Mouse (Mus musculus) brain, adult 2 months (tissue): ENCODE measurements around the gene Lsm2.
"Not testable (repeated sequence)": the region's sequence is repeated elsewhere in the genome, so short reads cannot be mapped to it uniquely, and the experiment has no call there.

ENCODE experiments used
- DNase-seq: peaks from one replicate; pipeline ENCODE4 v3.0.0; 2011; ENCODE audit warnings: low read depth, low spot score

The Lsm2 gene

DNA sequence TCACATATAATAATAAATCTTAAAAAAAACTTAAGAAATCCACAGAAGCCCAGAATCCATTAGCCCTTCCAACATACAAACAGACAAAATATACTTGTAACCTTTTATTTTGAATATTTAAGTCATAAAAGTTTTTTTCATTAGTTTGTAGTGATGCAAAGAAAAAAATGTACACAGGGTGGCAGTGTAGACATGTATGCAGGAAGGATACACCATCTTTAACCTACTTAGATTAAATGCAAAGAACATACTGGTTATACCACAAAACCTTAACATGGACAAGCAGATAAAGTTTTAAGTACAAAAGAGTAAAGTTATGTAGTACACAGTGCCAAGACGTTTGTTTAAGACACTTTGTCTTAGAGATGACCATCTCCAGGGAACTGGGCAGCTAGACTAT is 25.3 kb upstream of the Lsm2 start:
- no peak for DNase-seq

DNA sequence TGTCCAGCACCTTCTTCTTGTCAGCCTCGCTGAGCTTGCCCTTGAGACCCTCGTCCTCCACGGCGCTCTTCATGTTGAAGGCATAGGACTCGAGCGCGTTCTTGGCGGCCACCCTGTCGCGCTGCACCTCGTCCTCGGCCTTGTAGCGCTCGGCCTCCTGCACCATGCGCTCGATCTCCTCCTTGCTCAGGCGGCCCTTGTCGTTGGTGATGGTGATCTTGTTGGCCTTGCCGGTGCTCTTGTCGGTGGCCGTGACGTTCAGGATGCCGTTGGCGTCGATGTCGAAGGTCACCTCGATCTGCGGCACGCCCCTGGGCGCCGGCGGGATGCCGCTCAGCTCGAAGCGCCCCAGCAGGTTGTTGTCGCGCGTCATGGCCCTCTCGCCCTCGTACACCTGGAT is 24.4 kb upstream of the Lsm2 start:
- DNase-seq, result not testable (repeated sequence)

DNA sequence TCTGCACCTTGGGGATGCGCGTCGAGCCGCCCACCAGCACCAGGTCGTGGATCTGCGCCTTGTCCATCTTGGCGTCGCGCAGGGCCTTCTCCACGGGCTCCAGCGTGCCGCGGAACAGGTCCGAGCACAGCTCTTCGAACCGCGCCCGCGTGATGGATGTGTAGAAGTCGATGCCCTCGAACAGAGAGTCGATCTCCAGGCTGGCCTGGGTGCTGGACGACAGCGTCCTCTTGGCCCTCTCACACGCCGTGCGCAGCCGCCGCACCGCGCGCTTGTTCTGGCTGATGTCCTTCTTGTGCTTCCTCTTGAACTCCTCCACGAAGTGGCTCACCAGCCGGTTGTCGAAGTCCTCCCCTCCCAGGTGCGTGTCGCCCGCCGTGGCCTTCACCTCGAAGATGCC is 23.7 kb upstream of the Lsm2 start:
- not testable (repeated sequence) for DNase-seq

DNA sequence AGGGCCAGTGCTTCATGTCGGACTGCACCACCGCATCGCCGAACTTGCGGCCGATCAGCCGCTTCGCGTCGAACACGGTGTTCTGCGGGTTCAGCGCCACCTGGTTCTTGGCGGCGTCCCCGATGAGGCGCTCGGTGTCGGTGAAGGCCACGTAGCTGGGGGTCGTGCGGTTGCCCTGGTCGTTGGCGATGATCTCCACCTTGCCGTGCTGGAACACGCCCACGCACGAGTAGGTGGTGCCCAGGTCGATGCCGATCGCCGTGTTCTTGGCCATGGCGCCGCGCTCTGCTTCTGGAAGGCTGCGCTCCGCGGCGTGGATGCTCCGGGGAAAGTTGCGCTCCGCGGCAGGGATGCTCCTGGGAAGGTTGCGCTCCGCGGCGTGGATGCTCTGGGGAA is 22.9 kb upstream of the Lsm2 start:
- not testable (repeated sequence) for DNase-seq

DNA sequence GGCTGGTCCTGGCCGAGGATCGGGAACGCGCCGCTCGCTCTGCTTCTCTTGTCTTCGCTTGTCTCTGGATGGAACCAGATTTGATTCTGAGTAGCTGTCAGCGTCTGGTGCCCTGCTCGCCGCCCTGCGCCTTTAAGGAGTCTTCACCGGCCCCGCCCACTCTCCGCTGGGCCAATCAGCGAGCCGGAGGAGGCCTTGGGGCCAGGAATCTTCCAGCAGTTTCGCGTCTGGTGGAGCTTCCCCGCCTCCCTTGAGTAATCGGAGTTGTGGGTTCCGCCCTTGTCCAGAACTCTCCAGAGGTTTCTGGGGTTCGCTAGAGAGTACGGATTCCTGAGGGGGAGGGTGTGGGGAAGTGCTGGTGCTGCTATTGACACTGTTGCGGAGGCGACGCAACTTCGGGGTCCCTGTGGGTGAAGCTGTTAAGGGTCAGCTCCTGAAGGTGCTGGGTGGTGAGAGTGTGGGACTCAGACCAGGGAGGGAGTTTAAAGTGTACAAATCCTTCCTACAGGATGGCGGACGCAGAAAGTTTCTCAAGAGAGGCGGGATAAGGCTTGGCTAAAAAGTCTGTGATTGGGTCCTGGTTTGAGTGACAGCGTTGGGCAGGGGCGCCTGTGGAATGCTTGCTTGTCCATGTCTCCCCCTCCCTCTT is 22.4 kb upstream of the Lsm2 start, which contains the start of gene Hspa1b:
Gene Hspa1b (minus strand): TSS at position 109 of the 649 bp plus-strand sequence.
- DNase-seq, result peak; percentile 80

DNA sequence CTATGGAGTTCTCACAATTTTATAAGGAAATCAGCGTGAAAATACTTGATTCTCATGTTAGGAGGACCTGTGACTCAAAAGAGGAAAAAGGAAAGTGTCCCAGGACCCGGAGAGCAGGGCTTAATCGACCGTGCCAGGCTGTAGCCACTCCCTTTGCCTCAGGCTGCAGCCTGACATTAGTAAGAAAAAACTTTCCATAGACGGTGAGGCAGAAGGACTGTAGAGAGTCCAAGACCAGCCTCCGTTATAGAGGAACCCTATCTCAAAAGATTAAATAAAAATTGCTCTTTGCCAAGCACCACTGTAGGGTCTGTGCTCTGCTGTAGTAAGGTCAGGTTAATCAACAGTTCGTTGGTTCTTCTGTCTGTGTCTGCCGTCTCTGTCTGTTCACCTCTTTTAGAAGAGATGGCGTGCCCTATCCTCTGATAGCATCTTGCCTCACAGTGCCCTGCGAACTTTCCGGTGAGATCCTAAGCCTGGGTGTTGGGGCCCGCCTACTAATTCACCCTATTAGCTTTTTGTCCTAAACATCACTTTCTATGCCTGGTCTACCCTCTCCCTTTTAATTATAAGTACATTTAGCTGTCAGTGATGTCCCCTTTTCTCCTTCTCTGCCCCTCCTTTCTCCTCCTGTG is 21.7 kb upstream of the Lsm2 start:
- no peak for DNase-seq

DNA sequence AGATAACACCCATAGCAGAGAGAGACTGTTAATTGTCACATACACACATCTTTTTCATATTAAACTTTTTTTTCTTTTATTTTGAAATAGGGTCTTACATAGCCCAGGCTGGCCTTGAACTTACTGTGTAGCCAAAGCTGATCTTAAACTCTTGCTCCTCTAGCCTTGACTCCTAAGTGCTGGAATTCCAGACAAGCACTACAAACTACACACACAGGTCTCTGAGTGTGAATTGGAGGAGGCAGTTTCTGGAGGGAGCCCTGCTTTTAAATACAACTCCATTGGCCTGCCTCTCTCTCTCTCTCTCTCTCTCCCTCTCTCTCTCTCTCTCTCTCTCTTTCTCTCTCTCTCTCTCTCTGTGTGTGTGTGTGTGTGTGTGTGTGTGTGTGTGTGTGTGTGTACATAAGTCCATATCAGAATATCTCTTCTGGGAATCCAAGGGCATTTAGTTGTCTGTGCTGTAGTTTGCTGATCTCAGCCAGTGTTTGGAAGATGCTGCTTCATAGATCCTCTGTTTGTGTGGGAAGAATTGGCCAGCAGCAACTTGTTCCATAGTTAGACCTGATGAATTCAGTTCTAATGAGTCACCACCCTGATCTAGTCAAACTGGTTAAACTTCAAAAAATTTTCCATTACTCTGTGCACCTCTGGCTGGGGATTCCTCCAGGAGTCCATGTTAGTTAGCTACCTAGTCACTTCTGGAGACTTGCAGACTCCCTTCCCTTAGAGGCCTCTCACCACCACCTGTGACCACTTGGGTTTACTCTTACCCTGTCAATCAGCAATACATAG is 20.8 kb upstream of the Lsm2 start:
- DNase-seq, result peak; percentile 66

DNA sequence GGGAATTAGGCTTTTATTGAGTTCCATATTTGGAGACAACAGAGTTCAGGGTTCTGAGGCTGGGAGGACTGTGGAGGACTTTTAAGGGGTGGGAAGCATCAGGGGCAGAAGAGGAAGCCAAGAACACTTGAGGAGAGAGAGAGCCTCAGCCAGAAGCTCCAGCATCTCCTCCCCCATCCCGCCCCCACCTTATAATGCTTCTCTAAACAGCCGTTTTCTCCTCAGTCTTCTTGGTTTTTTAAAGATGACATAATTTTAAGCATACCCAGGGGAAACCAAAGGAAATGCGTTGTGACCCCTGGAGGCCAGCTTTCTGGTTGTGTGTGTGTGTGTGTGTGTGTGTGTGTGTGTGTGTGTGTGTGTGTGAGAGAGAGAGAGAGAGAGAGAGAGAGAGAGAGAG is 19.5 kb upstream of the Lsm2 start:
- peak; percentile 42 for DNase-seq

DNA sequence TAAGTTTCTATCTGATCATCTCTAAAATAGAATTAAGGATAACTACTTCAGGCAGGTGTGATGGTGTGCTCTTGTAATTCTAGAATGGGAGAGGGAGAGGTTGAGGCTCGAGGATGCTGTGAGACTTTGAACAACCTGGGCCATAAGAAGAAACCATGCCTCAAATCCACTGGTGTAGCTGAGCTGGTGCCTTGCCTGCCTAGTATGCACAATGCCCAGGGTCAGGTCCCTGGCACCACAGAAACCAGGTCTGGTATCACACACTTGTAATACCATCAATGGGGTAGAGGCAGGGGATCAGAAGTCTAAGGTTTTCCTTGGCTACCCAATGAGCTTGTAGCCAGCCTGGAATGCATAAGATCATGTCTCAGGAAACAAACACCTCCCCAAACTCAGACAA is 18.8 kb upstream of the Lsm2 start:
- no peak for DNase-seq

DNA sequence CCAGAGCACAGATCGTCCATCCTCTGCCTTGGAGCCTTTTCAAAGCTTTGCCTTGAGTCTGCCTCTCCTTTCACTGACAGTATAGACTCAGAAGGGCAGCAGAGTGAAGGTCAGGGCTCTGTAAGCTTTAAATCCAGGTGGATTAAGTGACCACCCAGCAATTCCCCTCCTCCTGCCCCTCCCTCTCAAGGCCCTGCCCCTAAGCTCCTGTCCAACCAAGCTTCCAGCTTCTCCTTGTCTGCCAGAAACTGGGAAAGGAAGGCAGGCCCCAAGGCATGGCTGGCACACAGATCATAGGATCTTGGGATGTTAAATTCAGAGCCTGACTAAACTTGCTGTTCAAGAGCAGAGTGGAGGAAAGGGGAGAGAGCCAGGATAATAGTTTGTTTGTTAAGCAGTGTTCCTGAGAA is 17.0 kb upstream of the Lsm2 start:
- DNase-seq, result no peak

DNA sequence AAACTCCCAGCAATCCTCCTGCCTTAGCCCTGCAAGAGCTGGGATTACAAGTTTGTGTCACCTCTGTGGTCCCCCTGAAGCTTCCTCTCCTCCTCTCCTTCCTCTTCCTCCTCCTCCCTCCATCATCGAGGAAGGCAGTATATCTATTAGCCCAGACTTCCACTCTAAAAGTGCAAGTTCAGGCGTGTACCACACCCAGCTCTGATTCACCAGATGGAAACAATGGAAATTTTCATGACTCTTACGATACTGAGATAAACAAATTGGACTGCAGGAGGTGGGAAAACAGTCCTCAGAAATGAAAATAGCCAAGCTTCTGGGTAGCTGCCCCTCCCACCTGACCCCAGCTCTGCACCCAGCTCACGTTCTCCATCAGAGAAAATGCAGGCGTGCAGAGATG is 16.0 kb upstream of the Lsm2 start:
- DNase-seq, result no peak

DNA sequence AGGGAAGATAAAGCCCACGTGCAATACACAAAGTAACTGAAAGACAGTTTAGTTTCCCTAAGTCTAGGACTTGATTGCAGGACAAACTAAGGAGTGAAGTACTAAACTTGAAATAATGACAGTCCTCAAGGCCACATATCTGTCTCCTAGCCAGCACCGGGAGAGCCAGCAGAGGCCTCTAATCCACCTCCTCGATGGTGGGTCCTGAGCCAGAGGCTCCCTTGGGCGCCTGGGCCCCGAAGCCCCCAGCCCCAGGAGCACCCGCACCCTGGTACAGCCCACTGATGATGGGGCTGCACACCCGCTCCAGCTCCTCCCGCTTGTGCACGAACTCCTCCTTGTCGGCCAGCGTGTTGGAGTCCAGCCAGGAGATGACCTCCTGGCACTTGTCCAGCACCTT is 11.8 kb upstream of the Lsm2 start, which contains the start of gene Gm20481:
Gene Gm20481 (plus strand): TSS at position 91 of the 400 bp plus-strand sequence.
- DNase-seq, result not testable (repeated sequence)

DNA sequence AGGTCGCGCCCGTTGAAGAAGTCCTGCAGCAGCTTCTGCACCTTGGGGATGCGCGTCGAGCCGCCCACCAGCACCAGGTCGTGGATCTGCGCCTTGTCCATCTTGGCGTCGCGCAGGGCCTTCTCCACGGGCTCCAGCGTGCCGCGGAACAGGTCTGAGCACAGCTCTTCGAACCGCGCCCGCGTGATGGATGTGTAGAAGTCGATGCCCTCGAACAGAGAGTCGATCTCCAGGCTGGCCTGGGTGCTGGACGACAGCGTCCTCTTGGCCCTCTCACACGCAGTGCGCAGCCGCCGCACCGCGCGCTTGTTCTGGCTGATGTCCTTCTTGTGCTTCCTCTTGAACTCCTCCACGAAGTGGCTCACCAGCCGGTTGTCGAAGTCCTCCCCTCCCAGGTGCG is 10.8 kb upstream of the Lsm2 start:
- not testable (repeated sequence) for DNase-seq

DNA sequence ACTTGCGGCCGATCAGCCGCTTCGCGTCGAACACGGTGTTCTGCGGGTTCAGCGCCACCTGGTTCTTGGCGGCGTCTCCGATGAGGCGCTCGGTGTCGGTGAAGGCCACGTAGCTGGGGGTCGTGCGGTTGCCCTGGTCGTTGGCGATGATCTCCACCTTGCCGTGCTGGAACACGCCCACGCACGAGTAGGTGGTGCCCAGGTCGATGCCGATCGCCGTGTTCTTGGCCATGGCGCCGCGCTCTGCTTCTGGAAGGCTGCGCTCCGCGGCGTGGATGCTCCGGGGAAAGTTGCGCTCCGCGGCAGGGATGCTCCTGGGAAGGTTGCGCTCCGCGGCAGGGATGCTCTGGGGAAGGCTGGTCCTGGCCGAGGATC is 10.0 kb upstream of the Lsm2 start:
- DNase-seq, result not testable (repeated sequence)

DNA sequence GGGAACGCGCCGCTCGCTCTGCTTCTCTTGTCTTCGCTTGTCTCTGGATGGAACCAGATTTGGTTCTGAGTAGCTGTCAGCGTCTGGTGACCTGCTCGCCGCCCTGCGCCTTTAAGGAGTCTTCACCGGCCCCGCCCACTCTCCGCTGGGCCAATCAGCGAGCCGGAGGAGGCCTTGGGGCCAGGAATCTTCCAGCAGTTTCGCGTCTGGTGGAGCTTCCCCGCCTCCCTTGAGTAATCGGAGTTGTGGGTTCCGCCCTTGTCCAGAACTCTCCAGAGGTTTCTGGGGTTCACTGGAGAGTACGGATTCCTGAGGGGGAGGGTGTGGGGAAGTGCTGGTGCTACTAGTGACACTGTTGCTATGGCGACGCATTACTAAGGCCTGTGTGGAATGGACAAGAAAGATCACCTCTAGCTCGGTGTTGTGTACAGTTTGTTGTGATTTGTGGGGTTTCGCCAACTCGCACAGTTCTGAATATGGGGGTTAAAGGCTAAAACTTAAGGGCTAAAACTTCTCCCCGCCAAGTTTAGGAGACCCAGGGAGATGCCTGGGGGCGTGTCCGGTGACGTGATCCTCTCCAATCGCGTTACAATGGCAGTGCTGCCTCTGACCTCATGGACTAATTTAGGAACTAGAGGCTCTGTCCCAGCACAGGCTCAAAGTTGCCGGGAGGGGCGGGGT is 9.5 kb upstream of the Lsm2 start, which contains the start of the genes Hspa1a and Hspa1l:
Gene Hspa1a (minus strand): TSS at position 88 of the 681 bp plus-strand sequence.
Gene Hspa1l (plus strand): TSS at position 635 of the 681 bp plus-strand sequence.
- peak; percentile 85 for DNase-seq

DNA sequence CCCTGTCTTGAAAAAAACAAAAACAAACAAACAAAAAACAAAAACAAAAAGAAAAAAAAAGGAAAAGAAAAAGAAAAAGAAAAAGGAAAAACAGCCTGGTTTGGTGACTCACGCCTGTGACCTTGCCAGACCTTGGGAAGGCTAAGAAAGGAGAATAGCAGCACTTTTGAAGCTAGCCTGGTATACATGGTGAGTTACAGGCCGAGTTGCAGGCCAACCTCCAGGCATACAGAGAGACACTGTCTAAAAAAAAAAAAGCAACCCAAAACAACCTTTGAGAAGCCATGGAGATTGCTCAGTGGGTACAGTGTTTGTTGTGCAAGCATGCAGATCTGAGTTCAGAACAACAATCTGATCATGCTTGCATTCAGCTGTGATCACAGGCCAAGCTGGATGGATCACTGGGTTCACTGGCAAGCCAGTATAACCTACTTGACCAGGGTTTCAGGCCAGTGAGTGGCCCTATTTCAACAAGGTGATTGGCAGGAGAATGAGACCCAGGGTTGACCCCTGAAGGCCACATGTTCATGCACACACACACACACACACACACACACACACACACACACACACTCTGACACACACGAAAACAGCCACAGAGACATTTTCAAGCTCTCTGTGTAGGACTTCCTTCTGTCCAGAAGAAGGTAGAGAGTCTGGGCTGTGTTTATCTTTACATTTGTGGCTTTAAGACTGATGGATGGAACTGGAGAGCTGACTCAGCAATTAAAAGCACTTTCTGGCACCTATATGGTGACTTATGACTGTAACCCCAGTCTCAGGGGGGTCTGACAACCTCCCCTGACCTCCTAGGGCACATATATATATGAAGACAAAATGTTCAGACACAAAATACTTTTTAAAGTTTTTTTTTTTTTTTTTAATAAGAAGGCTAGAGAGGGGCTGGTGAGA is 5.8 kb upstream of the Lsm2 start:
- no peak for DNase-seq

DNA sequence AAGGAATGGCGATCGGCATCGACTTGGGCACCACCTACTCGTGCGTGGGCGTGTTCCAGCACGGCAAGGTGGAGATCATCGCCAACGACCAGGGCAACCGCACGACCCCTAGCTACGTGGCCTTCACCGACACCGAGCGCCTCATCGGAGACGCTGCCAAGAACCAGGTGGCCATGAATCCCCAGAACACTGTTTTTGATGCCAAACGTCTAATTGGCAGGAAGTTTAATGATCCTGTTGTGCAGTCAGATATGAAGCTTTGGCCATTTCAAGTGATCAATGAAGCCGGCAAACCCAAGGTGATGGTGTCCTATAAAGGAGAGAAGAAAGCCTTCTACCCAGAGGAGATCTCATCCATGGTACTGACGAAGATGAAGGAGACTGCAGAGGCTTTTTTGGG is 4.7 kb upstream of the Lsm2 start:
- no peak for DNase-seq

DNA sequence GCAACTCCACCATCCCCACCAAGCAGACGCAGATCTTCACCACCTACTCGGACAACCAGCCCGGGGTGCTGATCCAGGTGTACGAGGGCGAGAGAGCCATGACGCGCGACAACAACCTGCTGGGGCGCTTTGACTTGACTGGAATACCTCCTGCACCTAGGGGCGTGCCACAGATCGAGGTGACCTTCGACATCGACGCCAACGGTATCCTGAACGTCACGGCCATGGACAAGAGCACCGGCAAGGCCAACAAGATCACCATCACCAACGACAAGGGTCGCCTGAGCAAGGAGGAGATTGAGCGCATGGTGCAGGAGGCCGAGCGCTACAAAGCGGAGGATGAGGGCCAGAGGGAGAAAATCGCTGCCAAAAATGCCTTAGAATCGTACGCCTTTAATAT is 3.4 kb upstream of the Lsm2 start:
- DNase-seq, result no peak

DNA sequence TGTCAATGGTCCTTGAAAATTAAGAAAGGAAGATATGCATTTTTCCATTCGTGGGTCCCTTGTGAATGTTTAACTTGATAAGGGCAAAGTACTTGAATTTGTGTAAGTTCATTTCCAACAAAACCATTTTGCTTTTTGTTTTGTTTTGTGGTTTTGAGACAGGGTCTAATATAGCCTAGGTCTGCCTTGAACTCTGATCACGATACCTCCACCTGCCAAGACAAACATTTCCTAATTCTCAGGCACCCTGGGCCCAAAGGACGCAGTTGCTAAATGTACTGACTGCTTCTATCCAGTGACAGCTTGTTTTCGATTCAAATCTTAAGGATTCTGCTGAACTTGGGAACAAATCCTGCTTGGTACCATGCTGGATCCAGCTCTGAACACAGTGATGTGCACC is 2.0 kb upstream of the Lsm2 start:
- DNase-seq, result no peak

DNA sequence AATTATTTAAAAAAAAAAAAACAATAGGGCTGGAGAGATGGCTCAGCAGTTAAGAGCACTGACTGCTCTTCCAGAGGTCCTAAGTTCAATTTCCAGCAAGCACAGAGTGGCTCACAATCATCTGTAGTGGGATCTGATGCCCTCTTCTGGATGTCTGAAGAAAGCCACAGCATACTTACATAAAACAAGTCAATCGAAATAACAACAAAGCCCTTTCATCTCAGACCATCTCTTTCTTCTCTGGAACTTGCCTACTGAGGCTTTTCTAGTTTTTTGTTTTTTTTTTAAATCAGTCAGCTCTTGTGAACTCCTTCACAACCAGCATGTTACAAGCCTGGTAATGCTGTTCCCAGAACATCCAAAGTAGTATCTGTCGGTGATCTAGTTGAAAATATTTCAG is 1.0 kb upstream of the Lsm2 start:
- peak; percentile 91 for DNase-seq

DNA sequence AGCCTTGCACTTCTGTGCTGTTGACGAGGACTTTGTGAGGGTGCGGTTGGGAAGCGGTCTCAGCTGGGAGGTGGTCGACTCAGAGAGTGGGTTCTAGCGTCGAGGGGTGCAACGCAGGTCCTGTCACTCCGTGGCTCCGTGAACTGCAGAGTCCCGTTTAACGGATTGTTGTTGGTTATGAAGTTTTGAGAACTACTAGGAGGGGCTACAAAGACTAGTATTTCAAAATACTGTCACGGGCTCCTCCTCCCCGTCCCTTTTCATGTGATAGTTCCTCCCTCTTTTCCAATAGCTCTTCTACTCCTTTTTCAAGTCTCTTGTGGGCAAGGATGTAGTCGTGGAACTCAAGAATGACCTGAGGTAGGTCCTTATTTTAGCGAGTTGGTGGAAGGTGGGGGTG is 666 bp downstream of the Lsm2 start:
- no peak for DNase-seq
